ENCODE assay signal across 8 mouse cellular contexts in genomic region chr3:29081952-29082295, GRCm38 (mm10). TPM values are rescaled to one million over a fixed set of nuclear protein-coding genes. Genes with fewer than 3 reads are reported as not detected.
DNase-seq lines count a peak whose midpoint lies in the region; ATAC-seq and TF ChIP-seq lines count a peak whose summit lies in the region.

TSS of gene Egfem1 (plus strand) at chr3:29082023.

- no peaks in the 10 kb centered on the region; the same call in 1 of the 2 replicates for H3K4me1 ChIP-seq in lung, adult 2 months (ENCODE audit: control insufficient read depth, insufficient read depth, low read length)
- peaks cover 25% of the 10 kb centered on the region for H3K4me1 ChIP-seq in forebrain, embryonic 10.5 days
- H3K4me1 ChIP-seq in liver, postnatal 0 days (ENCODE audit: insufficient read depth): no peaks in the 10 kb centered on the region

- TF ChIP-seq POLR2A in lung, adult 2 months (IDR thresholded peaks at IDR 0.05; ENCODE audit: borderline replicate concordance, extremely low read depth, low read depth, low read length): no peak

- no peak for DNase-seq in lung, adult 2 months
- DNase-seq in lung, postnatal 36 days: no peak
- DNase-seq in forebrain, embryonic 10.5 days (ENCODE audit: extremely low spot score, low spot score): no peak
- DNase-seq in layer of hippocampus, adult 2 months (ENCODE audit: low spot score in 2 of 2): peak in 1 of 2 experiments; percentile 35
- DNase-seq in liver, postnatal 0 days: no peak
- no peak for DNase-seq in spleen, postnatal 10 days (ENCODE audit: low spot score in 2 of 2)
- no peak for DNase-seq in cerebellum, adult 18-20 months
- DNase-seq in thymus, adult 18-20 months: no peak

- no peaks in the 10 kb centered on the region for H3K9me3 ChIP-seq in forebrain, embryonic 10.5 days
- no peaks in the 10 kb centered on the region for H3K9me3 ChIP-seq in liver, postnatal 0 days (ENCODE audit: low read length)

- H3K4me3 ChIP-seq in lung, adult 2 months (replicated peaks; ENCODE audit: extremely low read depth, low read depth, low read length): peak within 1 kb of the TSS; percentile 41
- H3K4me3 ChIP-seq in forebrain, embryonic 10.5 days: peak within 1 kb of the TSS; percentile 69
- H3K4me3 ChIP-seq in layer of hippocampus, adult 2 months: peak within 1 kb of the TSS; percentile 79
- H3K4me3 ChIP-seq in liver, postnatal 0 days (ENCODE audit: low read depth, low read length): peak within 1 kb of the TSS; percentile 26

- peak within 1 kb of the TSS; percentile 80 for H3K27ac ChIP-seq in forebrain, embryonic 10.5 days
- peak within 1 kb of the TSS; percentile 95 for H3K27ac ChIP-seq in layer of hippocampus, adult 2 months
- H3K27ac ChIP-seq in liver, postnatal 0 days (ENCODE audit: low read depth): no peak within 1 kb of the TSS

- no peak for TF ChIP-seq CTCF in lung, adult 2 months (IDR thresholded peaks at IDR 0.05; ENCODE audit: insufficient read depth, low read length)
- no peak for TF ChIP-seq CTCF in layer of hippocampus, adult 2 months (conservative IDR thresholded peaks at IDR 0.05)
- TF ChIP-seq CTCF in liver, postnatal 0 days (IDR thresholded peaks at IDR 0.05; ENCODE audit: low read depth): no peak

- no peak for ATAC-seq in liver, postnatal 0 days

- H3K9ac ChIP-seq in liver, postnatal 0 days (replicated peaks): no peak within 1 kb of the TSS

- H3K36me3 ChIP-seq in forebrain, embryonic 10.5 days (replicated peaks): no peaks in the 10 kb centered on the region
- no peaks in the 10 kb centered on the region for H3K36me3 ChIP-seq in liver, postnatal 0 days (replicated peaks; ENCODE audit: insufficient read depth, low read length)

- no peak for TF ChIP-seq EP300 in liver, postnatal 0 days (IDR thresholded peaks at IDR 0.05; ENCODE audit: low read depth)

- H3K4me2 ChIP-seq in liver, postnatal 0 days (ENCODE audit: low read depth, low read length): peak within 1 kb of the TSS; percentile 62

- 12% methylated on average over 12 of the region's 12 CpGs for WGBS in lung, adult 2 months
- WGBS in forebrain, embryonic 10.5 days: 3% methylated on average over 12 of the region's 12 CpGs
- 12% methylated on average over 12 of the region's 12 CpGs for WGBS in liver, postnatal 0 days (ENCODE audit: insufficient replicate concordance)

- H3K27me3 ChIP-seq in forebrain, embryonic 10.5 days (ENCODE audit: poor library complexity, severe bottlenecking): peaks cover 66% of the 10 kb centered on the region
- H3K27me3 ChIP-seq in liver, postnatal 0 days (ENCODE audit: insufficient read depth, low read length): peaks cover 30% of the 10 kb centered on the region

RNA-seq across cellular contexts. Expression of gene Egfem1, which starts in this region (rescaled TPM):
- polyA plus RNA-seq in lung, adult 2 months (2012; rRNA removed): 0.80 and 1.2 TPM in 2 replicates
- 2.8 and 4.0 TPM in 2 replicates for polyA plus RNA-seq in forebrain, embryonic 10.5 days (2016; fragmentation: Nextera tagmentation; extraction: Ambion mirVana)
- total RNA-seq in layer of hippocampus, adult 2 months (2021): 10 to 100 TPM; 40.9 to 43.8 TPM
- polyA plus RNA-seq in liver, postnatal 0 days (2015; fragmentation: Nextera tagmentation; extraction: Ambion mirVana): 0.69 and 0.76 TPM in 2 replicates

Comparison
In these comparisons a context has a peak if more than half of its experiments do, and no peak if none do; other contexts are left out.
1. H3K4me3 ChIP-seq: peak in every context shown above with its lines; median percentile 79 in layer of hippocampus, adult 2 months; 69 in forebrain, embryonic 10.5 days; 41 in lung, adult 2 months; 26 in liver, postnatal 0 days.